Mouse (Mus musculus) embryonic facial prominence, embryonic 12.5 days (tissue): ENCODE results near the gene Olfr1368. TPM values are rescaled to one million over a fixed set of nuclear protein-coding genes. Genes with fewer than 3 reads are reported as not detected.
"Not testable (repeated sequence)": the region's sequence is repeated elsewhere in the genome, so short reads cannot be mapped to it uniquely, and the experiment has no call there.

Source experiments
- ATAC-seq: fragments of 200-750 bp; cut with Nextera tagmentation; 2 replicates; pipeline ENCODE4 v1.8.0; 2017; ENCODE audit not compliant: insufficient number of reproducible peaks, insufficient read depth, low FRiP score, low TSS enrichment
- H3K27ac ChIP-seq: fragments of 300-500 bp; sonication (generic); 2 replicates; pipeline ENCODE4 v1.5.1; 2016; ENCODE audit warnings: mild to moderate bottlenecking
- H3K27me3 ChIP-seq: fragments of 300-500 bp; sonication (generic); 2 replicates; pipeline ENCODE4 v1.6.1; 2016; ENCODE audit warnings: mild to moderate bottlenecking, moderate library complexity
- H3K36me3 ChIP-seq: fragments of 300-500 bp; sonication (generic); 2 replicates; pipeline ENCODE4 v1.6.1; 2016; ENCODE audit warnings: mild to moderate bottlenecking
- H3K4me1 ChIP-seq: fragments of 300-500 bp; sonication (generic); 2 replicates; pipeline ENCODE4 v1.6.1; 2016
- H3K4me2 ChIP-seq: fragments of 300-500 bp; sonication (generic); replicated peaks from 2 replicates; pipeline ENCODE4 v1.6.1; 2016; ENCODE audit warnings: mild to moderate bottlenecking, moderate library complexity
- H3K4me3 ChIP-seq: fragments of 300-500 bp; sonication (generic); 2 replicates; pipeline ENCODE4 v1.5.1; 2016; ENCODE audit warnings: mild to moderate bottlenecking
- H3K9ac ChIP-seq: fragments of 300-500 bp; sonication (generic); 2 replicates; pipeline ENCODE4 v1.6.1; 2016; ENCODE audit warnings: mild to moderate bottlenecking, moderate library complexity
- H3K9me3 ChIP-seq: fragments of 300-500 bp; sonication (generic); 2 replicates; pipeline ENCODE4 v1.6.1; 2016; ENCODE audit warnings: mild to moderate bottlenecking, moderate library complexity
- WGBS: fragments of 180-500 bp; shearing (Covaris S2); methylation state at CpG from one replicate; pipeline ENCODE4 v1.1.7; 2016; 5-methylcytosine and 5-hydroxymethylcytosine counted together
- polyA plus RNA-seq: library from polyadenylated mRNA; unstranded; fragments of >200 nt; fragmentation: Nextera tagmentation; extraction: Ambion mirVana; gene quantifications from 2 replicates; pipeline ENCODE4 v1.2.1, GENCODE M21; 2016

The Olfr1368 gene
- polyA plus RNA-seq, 1 experiment from 2014 or later: not detected

DNA sequence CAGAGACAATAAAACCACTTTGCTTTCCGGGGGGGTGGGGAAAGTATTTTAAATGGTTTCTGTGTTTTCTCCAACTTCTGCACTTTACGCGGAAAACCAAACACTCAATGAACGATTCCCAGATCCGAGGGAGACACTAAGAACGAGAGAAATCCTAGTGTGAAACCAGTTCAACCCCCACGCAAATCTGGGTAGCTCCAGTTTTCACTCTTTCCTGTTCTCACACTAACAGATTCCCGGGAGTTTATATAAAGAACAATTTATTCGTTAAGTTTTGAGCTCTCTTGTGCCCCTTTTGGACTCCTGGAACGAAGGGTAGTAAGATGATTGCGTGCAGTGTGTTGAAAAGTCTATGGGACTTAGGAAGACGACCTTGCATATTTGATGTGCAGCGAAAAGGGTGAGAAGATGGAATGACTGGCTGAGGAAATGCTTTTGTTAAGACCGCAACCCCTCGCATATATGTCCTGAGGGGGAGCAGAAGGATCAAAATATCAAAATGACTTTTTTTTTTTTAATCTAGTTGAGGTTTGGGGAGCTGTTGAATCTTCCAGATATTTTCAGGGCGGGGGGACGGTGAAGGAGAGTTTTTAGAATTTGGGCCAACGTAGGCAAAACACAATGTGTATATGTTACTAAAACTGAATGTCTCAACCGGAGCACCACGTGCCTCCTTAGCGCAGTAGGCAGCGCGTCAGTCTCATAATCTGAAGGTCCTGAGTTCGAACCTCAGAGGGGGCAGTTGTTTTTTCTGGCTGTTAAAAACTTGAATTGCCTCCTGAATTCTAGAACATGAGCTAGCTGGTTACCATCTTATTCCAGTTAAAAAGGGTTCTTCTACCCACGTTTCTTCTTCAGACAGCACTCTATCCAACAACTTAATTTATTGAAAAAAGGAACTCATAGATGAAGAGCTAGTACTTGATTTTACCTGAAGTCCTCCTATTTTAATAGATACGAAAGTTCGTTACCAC lies 21.6 kb upstream of the Olfr1368 start:
- under 1% methylated on average over 27 of the region's 27 CpGs for WGBS
- Histone ChIP-seq H3K4me1 (peaks cover 6% of the 10 kb centered on the region; the same call in 1 of the 2 replicates), H3K27ac (no peak overlapping the region), H3K36me3 (no peaks in the 10 kb centered on the region), H3K27me3 (no peaks in the 10 kb centered on the region), H3K4me3 (peak overlapping the region; percentile 62), H3K4me2 (peak overlapping the region; percentile 86), H3K9ac (peak overlapping the region; percentile 48), H3K9me3 (no peaks in the 10 kb centered on the region)
- ATAC-seq: no peak

DNA sequence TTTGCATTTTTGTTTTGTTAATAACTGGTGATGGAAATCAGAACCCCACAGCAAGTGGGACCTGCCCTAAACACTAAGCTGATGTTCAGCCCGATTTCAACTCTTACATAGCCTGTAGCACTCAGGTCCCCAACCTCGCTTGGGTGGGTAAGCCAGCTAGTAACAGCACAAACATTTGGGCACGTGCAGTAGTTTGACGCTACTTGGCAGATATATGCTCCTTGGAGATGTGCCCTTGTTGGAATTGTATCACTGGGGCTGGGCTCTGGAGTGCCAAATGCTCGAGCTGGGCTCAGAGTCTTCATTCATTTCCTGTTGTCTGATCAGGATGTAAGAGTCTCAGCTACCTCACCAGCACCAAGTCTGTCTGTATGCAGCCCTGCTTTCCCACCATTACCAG lies 16.9 kb upstream of the Olfr1368 start:
- ATAC-seq: no peak
- WGBS: 58% methylated on average over 5 of the region's 5 CpGs

DNA sequence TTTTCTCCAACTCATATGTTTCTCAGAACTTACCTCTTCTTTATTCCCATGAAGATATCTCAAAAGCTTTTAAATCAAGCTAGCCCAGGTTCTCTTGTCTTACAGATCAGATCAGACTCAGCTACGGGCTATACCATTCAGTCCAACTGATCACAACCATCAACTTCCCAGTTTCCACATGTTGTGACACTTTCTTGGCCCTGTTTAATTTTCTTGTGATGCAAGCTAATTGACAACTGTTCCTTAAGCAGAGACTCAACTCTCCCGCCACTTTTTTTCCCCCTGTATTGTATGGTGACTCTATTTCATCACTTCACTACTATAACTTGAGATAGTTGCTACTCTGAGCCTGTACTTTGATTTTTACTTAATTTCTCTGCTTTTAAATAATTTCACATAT lies 15.9 kb upstream of the Olfr1368 start:
- Histone ChIP-seq H3K36me3 (no peaks in the 10 kb centered on the region), H3K4me3 (peak overlapping the region; percentile 57), H3K9ac (no peak overlapping the region), H3K4me1 (no peaks in the 10 kb centered on the region; the same call in 1 of the 2 replicates), H3K27me3 (no peaks in the 10 kb centered on the region), H3K9me3 (no peaks in the 10 kb centered on the region), H3K27ac (no peak overlapping the region), H3K4me2 (peak overlapping the region; percentile 76)
- WGBS: 43% methylated on average over 2 of the region's 2 CpGs
- no peak for ATAC-seq

More for the DNA sequence above, 16.9 kb upstream of the Olfr1368 start:
- no peak overlapping the region for H3K27ac ChIP-seq
- H3K4me2 ChIP-seq: no peak overlapping the region
- H3K9ac ChIP-seq: no peak overlapping the region
- H3K4me1 ChIP-seq: no peaks in the 10 kb centered on the region; the same call in 1 of the 2 replicates
- no peaks in the 10 kb centered on the region for H3K27me3 ChIP-seq
- no peaks in the 10 kb centered on the region for H3K36me3 ChIP-seq
- H3K4me3 ChIP-seq: no peak overlapping the region
- H3K9me3 ChIP-seq: no peaks in the 10 kb centered on the region

DNA sequence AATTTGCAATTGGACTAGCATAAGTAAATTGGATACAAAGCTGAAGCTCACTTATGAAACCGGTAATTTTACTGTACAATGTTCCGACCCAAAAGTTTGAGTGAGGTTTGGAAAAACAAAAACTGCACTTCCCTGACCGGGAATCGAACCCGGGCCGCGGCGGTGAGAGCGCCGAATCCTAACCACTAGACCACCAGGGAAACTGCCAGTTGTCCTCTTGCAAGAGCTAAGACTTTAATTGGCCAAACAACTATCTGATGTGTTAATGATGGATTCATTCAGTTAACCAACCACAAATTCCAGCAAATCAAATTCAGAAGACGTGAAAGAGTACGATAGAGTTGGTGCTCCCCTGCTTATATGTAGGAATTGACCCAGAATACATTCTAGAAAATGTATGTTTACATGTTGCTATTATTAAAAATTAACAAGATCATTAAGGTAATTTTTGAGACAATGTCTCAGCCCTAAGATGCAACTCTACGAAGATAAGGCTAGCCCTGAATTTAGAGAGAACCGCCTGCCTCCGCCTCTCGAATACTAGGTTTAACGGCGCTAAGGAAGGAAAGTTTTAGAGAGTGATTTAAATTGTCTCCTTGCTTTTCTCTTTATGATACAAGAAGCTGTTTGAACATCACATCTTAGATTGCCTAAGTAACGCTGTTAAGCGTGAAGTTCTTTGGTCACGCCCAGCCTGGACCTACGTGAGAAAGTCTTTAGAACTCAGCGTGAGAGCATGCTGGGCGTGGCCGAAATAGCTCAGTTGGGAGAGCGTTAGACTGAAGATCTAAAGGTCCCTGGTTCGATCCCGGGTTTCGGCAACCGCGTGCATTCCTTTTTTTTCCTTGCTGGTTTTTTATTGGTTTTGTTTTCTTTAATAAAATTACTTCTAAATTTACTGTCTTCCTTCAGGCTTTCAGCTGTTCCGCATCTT lies 15.3 kb upstream of the Olfr1368 start:
- no peaks in the 10 kb centered on the region for H3K27me3 ChIP-seq
- WGBS: under 1% methylated on average over 32 of the region's 32 CpGs
- H3K9ac ChIP-seq: peak overlapping the region; percentile 45; the same call in 1 of the 2 replicates
- H3K4me3 ChIP-seq: peak overlapping the region; percentile 57
- H3K4me2 ChIP-seq: peak overlapping the region; percentile 76
- no peak overlapping the region for H3K27ac ChIP-seq
- H3K4me1 ChIP-seq: no peaks in the 10 kb centered on the region; the same call in 1 of the 2 replicates
- H3K36me3 ChIP-seq: no peaks in the 10 kb centered on the region
- H3K9me3 ChIP-seq: no peaks in the 10 kb centered on the region
- peak; percentile 76 for ATAC-seq

DNA sequence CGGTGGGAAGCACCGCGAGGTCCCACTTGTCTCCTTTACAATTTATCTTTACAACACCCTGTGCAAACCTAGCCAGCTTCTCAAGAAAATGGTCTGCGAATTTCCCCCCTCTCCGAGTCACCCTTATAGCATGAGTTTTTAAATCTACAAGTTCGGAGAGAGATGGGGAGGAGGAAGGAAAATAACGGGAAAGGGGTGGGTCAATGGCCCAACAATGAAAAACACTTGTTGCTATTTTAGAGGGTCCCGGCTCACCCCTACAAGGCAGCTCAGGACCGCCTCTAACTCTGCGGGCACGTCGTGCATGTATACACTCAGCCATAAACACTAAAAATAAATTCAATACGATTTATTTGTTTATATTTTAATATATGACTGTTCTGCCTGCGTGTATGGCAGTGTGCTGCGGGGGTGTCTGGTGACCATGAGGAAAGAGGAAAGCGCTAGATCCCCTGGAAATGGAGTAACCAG lies 14.4 kb upstream of the Olfr1368 start:
- Histone ChIP-seq H3K4me1 (no peaks in the 10 kb centered on the region; the same call in 1 of the 2 replicates), H3K4me2 (peak overlapping the region; percentile 76), H3K4me3 (peak overlapping the region; percentile 57), H3K27me3 (no peaks in the 10 kb centered on the region), H3K9ac (peak overlapping the region; percentile 45), H3K9me3 (no peaks in the 10 kb centered on the region), H3K36me3 (no peaks in the 10 kb centered on the region), H3K27ac (no peak overlapping the region)
- ATAC-seq: peak; percentile 44; the same call in 1 of the 2 replicates
- under 1% methylated on average over 16 of the region's 16 CpGs for WGBS

DNA sequence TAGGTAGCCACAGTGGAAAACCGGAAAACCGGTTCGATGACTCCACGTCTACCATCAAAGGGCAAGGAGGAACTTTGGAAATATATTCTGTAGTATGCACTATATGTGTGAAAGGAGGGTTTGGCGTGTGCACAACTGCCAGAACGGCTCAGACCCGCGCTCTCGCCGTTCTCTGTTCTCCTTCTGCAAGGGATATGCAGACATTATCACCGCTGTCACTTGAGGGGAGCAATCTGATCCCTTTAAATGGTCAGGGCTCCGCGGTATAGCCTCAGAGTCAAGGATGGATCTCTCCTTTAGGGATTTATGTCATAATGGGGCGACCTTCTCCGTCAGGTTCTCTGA lies 13.8 kb upstream of the Olfr1368 start:
- no peaks in the 10 kb centered on the region for H3K9me3 ChIP-seq
- peak overlapping the region; percentile 57 for H3K4me3 ChIP-seq
- no peak overlapping the region for H3K27ac ChIP-seq
- H3K4me1 ChIP-seq: no peaks in the 10 kb centered on the region; the same call in 1 of the 2 replicates
- H3K9ac ChIP-seq: peak overlapping the region; percentile 45; the same call in 1 of the 2 replicates
- no peaks in the 10 kb centered on the region for H3K27me3 ChIP-seq
- under 1% methylated on average over 15 of the region's 15 CpGs for WGBS
- ATAC-seq: no peak
- H3K36me3 ChIP-seq: no peaks in the 10 kb centered on the region
- H3K4me2 ChIP-seq: peak overlapping the region; percentile 76

DNA sequence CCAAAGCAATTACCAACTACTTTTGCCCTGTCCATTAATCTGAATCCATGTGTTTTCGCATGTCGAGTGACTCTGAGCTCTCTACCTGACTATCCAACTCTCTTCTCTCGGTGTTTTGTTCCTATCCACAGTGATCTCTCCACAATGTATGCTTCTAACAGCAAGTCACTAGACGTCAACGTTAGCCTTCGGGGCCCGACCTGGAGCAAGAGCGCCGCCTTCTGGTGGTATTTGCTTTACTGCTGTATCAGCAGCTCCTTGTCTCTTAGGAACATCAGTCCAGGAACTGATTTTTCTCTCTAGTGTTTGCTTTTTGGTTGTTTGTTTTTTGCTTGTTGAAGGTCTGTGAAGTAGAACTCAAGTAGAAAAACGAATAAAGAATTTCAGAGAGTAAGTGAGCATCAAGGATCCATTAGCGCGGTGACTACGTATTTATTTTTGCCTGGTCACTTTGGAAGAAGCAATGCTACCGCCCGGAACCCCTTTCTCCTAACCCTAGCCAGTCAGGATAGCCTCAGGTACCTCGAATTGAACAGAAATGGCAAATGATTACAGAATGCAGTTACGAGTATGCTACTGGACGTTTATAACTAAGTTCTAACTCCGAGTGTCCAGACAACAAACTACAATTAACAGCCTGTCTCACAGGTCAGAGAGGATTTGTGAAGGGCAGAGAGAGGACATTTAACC lies 13.3 kb upstream of the Olfr1368 start:
- Histone ChIP-seq H3K9ac (peak overlapping the region; percentile 45; the same call in 1 of the 2 replicates), H3K4me1 (no peaks in the 10 kb centered on the region; the same call in 1 of the 2 replicates), H3K9me3 (no peaks in the 10 kb centered on the region), H3K4me3 (peak overlapping the region; percentile 57), H3K4me2 (peak overlapping the region; percentile 76), H3K27ac (no peak overlapping the region), H3K27me3 (no peaks in the 10 kb centered on the region), H3K36me3 (no peaks in the 10 kb centered on the region)
- no peak for ATAC-seq
- WGBS: under 1% methylated on average over 19 of the region's 19 CpGs

DNA sequence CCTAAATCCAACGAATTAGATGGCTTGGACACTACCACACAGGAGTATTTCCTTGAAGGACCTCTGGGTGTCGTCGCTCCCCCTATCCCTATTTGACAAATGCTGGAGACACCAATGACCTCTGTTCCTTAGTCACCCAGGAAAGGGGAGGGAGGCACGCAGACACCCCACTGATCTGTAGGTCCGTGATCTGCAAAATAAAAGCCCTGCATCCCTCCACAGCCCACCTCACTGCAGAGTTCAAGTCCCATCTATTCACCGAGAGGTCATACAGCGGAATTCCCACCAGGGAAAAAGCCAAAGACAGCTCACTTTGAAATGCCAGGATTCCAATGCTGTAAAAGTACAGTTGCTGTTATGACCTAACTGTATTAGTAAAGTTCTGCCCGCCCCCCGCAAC lies 12.4 kb upstream of the Olfr1368 start:
- H3K27me3 ChIP-seq: no peaks in the 10 kb centered on the region
- H3K9ac ChIP-seq: no peak overlapping the region
- H3K27ac ChIP-seq: no peak overlapping the region
- no peaks in the 10 kb centered on the region for H3K9me3 ChIP-seq
- H3K4me3 ChIP-seq: peak overlapping the region; percentile 57
- H3K36me3 ChIP-seq: no peaks in the 10 kb centered on the region
- H3K4me2 ChIP-seq: peak overlapping the region; percentile 76
- ATAC-seq: no peak
- H3K4me1 ChIP-seq: no peaks in the 10 kb centered on the region; the same call in 1 of the 2 replicates
- WGBS: 9% methylated on average over 9 of the region's 9 CpGs

DNA sequence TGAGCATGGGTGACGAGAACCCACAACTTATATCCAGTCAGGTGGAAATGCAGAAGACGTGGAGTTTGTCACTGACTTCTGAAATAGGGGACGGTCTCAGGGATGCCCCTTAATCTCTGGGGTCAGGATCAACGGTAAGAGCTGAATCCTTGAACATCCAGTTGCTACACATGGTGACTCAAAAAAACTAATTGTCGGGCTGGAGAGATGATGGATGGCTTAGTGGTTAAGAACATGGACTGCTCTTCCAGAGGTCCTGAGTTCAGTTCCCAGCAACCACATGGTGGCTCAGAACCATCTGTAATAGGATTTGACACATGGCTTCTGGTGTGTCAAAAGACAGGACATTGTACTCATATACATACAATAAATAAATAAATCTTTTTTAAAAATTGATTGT lies 10.2 kb upstream of the Olfr1368 start:
- Histone ChIP-seq H3K27me3 (no peaks in the 10 kb centered on the region), H3K4me3 (no peak overlapping the region), H3K4me1 (no peaks in the 10 kb centered on the region; the same call in 1 of the 2 replicates), H3K9ac (no peak overlapping the region), H3K9me3 (no peaks in the 10 kb centered on the region), H3K27ac (no peak overlapping the region), H3K36me3 (no peaks in the 10 kb centered on the region), H3K4me2 (no peak overlapping the region)
- WGBS: 82% methylated on average over 5 of the region's 5 CpGs
- no peak for ATAC-seq

DNA sequence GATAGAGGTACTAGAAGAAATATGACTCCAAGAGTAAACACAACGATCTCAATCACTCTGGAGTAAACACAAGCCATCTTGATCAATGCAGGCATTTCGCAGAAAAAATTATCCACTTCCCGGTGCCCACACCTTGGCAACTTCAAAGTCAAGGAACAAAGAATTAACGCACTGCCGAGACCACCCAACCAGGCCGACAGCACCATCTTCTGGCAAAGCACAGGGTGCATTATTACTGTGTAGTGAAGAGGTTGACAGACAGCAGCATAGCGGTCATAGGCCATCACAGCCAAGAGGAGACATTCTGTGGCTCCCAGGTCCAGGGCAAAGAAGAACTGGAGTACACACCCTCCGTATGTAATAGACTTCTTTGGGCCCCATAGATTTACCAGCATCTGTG lies 3.2 kb downstream of the Olfr1368 start:
- Histone ChIP-seq H3K9ac (no peak overlapping the region), H3K27ac (no peak overlapping the region), H3K27me3 (no peaks in the 10 kb centered on the region), H3K4me1 (no peaks in the 10 kb centered on the region), H3K9me3 (no peaks in the 10 kb centered on the region), H3K4me3 (no peak overlapping the region), H3K4me2 (no peak overlapping the region), H3K36me3 (no peaks in the 10 kb centered on the region)
- ATAC-seq: no peak
- WGBS: 44% methylated on average over 8 of the region's 8 CpGs

DNA sequence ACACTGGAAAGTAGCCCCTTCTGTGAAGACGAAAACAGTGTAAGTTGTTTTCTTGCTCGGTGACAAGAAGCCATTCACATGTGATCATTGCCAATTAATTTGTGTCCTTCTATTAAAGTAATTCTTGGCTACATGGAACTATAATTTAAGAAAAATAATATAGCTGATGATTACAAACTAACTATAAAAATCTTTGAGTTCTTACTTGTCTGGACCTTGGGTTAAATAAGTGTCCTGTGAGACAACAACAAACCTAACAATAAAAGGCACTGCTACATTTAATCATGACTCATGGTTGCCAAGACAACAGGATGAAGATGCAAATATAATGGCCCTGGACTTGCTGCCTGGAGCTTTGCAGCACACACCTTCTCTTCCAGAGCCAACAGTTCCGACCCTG lies 16.3 kb downstream of the Olfr1368 start, which contains the start of gene Olfr263:
TSS of gene Olfr263 (plus strand) at position 301 of the 400 bp plus-strand sequence.
- not testable (repeated sequence) for H3K9me3 ChIP-seq, ATAC-seq, H3K4me2 ChIP-seq, H3K4me1 ChIP-seq, H3K36me3 ChIP-seq, H3K27me3 ChIP-seq, H3K4me3 ChIP-seq, H3K27ac ChIP-seq, H3K9ac ChIP-seq
- WGBS: 81% methylated on average over 3 of the region's 3 CpGs
